Comparison of ENCODE assay signal across 8 mouse cellular contexts in the genomic region with DNA sequence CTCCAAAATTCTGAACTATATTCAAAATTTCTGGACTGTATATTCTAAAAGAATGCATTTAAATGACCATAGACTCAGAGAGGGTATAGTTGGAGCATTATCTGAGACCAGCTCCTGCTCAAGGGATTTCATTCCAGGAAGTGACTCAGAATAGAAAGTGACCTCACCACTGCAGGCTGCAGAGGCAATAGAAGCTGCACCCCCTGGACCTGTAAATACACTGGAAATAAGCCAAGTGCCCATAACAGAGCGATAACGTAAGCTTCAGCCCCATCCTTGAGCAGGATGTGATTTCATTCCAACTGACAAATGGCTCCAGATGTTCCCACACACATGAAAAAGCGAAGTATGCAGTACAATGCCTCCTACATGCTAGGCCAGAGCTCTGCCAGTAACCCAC. TPM values are rescaled to one million over a fixed set of nuclear protein-coding genes. Genes with fewer than 3 reads are reported as not detected.
DNase-seq lines count a peak whose midpoint lies in the region; ATAC-seq lines count a peak whose summit lies in the region.
"Had no signal": no experiment of that assay in that cellular context is flagged by ENCODE, and none has a peak within 500 bp of the region (broad histone marks: within the 10 kb centered on the region; RNA-seq: fewer than 3 reads in every experiment).

No protein-coding gene starts in this region.

- no peak overlapping the region for H3K27ac ChIP-seq in forebrain, embryonic 12.5 days
- H3K27ac ChIP-seq: liver, embryonic 14.5 days had no signal

- ATAC-seq in inflammation-experienced regulatory T-cells, adult 6 months, result no peak
- no peak for ATAC-seq in forebrain, embryonic 12.5 days (ENCODE audit: low FRiP score)

- no peak overlapping the region for H3K9ac ChIP-seq in forebrain, embryonic 12.5 days
- H3K9ac ChIP-seq: liver, embryonic 14.5 days had no signal

- peak; percentile 20 for DNase-seq in retina, postnatal 1 day
- no peak for DNase-seq in retina, embryonic 14.5 days (ENCODE audit: low spot score)
- peak; percentile 81 to 90 for DNase-seq in heart, adult 9 months (ENCODE audit: low spot score in 2 of 2)
- DNase-seq in kidney, postnatal 25 days, result peak; percentile 6 to 45
- DNase-seq in right cerebral cortex, adult 18-20 months, result no peak

- H3K27me3 ChIP-seq in forebrain, embryonic 12.5 days, result no peaks in the 10 kb centered on the region

- no peak overlapping the region for H3K4me3 ChIP-seq in forebrain, embryonic 12.5 days (replicated peaks)

- no peaks in the 10 kb centered on the region for H3K9me3 ChIP-seq in forebrain, embryonic 12.5 days

- 67% methylated on average over 3 of the region's 3 CpGs for WGBS in forebrain, embryonic 12.5 days

- no peaks in the 10 kb centered on the region for H3K4me1 ChIP-seq in forebrain, embryonic 12.5 days

- no peak overlapping the region for H3K4me2 ChIP-seq in forebrain, embryonic 12.5 days

- H3K36me3 ChIP-seq in forebrain, embryonic 12.5 days (replicated peaks), result no peaks in the 10 kb centered on the region

RNA-seq across cellular contexts. Expression of gene 4931440F15Rik, which starts 14.3 kb away (rescaled TPM):
- under 1 TPM in 1 of 3 experiments, not detected in 2; 0.23 TPM for polyA plus RNA-seq in inflammation-experienced regulatory T-cells, adult 6 months (2017; shearing (Covaris generic))
- polyA plus RNA-seq in forebrain, embryonic 12.5 days (2016; fragmentation: Nextera tagmentation; extraction: Ambion mirVana), result 0.06 and 0.13 TPM in 2 replicates

Comparison
In these comparisons a context has a peak if more than half of its experiments do, and no peak if none do; other contexts are left out.
1. DNase-seq: peak in retina, postnatal 1 day (single experiment), heart, adult 9 months (2 of 2) and kidney, postnatal 25 days (2 of 2); none in retina, embryonic 14.5 days (single experiment) and right cerebral cortex, adult 18-20 months (single experiment).